Mouse (Mus musculus) midbrain, embryonic 13.5 days (tissue): ENCODE measurements at regions not wholly inside any gene's neighbourhood (a gene's known extent, or its start where the extent isn't known, plus 50 kb on each side); places are given as distances from the start of the nearest gene placed in this dataset.
A peak's percentile ranks its signal among the peaks of the same experiment; 100 is the strongest.

Experiments used
- ATAC-seq: fragments of 200-750 bp; cut with Nextera tagmentation; 2 replicates; pipeline ENCODE4 v1.8.0; 2017; ENCODE audit warnings: mild to moderate bottlenecking, moderate TSS enrichment, moderate library complexity
- H3K27ac ChIP-seq: fragments of 300-500 bp; sonication (generic); 2 replicates; pipeline ENCODE4 v1.5.1; 2015; ENCODE audit warnings: inconsistent platforms, mild to moderate bottlenecking, moderate library complexity
- H3K27me3 ChIP-seq: fragments of 300-500 bp; sonication (generic); 2 replicates; pipeline ENCODE4 v1.6.1; 2015; ENCODE audit warnings: mild to moderate bottlenecking, inconsistent platforms
- H3K36me3 ChIP-seq: fragments of 300-500 bp; sonication (generic); 2 replicates; pipeline ENCODE4 v1.6.1; 2015; ENCODE audit warnings: mild to moderate bottlenecking, inconsistent platforms
- H3K4me1 ChIP-seq: fragments of 300-500 bp; sonication (generic); replicated peaks from 2 replicates; pipeline ENCODE4 v1.6.1; 2015; ENCODE audit warnings: inconsistent platforms
- H3K4me2 ChIP-seq: fragments of 300-500 bp; sonication (generic); replicated peaks from 2 replicates; pipeline ENCODE4 v1.6.1; 2015; ENCODE audit warnings: moderate library complexity, mild to moderate bottlenecking, inconsistent platforms
- H3K4me3 ChIP-seq: fragments of 300-500 bp; sonication (generic); replicated peaks from 2 replicates; pipeline ENCODE4 v1.5.1; 2015; ENCODE audit warnings: mild to moderate bottlenecking, inconsistent platforms
- H3K9ac ChIP-seq: fragments of 300-500 bp; sonication (generic); replicated peaks from 2 replicates; pipeline ENCODE4 v1.6.1; 2015; ENCODE audit warnings: mild to moderate bottlenecking, inconsistent platforms
- H3K9me3 ChIP-seq: fragments of 300-500 bp; sonication (generic); 2 replicates; pipeline ENCODE4 v1.6.1; 2016; ENCODE audit warnings: mild to moderate bottlenecking, inconsistent platforms
- WGBS: fragments of 180-500 bp; shearing (Covaris S2); methylation state at CpG from one replicate; pipeline ENCODE4 v1.1.7; 2015; 5-methylcytosine and 5-hydroxymethylcytosine counted together

GRCm38 (mm10) chr2:133614672-133615071 lies 62.7 kb downstream of the Bmp2 start:
- Histone ChIP-seq H3K4me2 (no peak overlapping the region), H3K9me3 (no peaks in the 10 kb centered on the region), H3K9ac (no peak overlapping the region), H3K36me3 (no peaks in the 10 kb centered on the region), H3K27me3 (no peaks in the 10 kb centered on the region), H3K27ac (no peak overlapping the region), H3K4me1 (no peaks in the 10 kb centered on the region), H3K4me3 (no peak overlapping the region)
- peak; percentile 79; the same call in 1 of the 2 replicates for ATAC-seq
- 26% methylated on average over 4 of the region's 4 CpGs for WGBS

- H3K4me2 ChIP-seq = no peak overlapping the region
- no peaks in the 10 kb centered on the region for H3K27me3 ChIP-seq
- no peak overlapping the region for H3K9ac ChIP-seq
- no peak overlapping the region for H3K27ac ChIP-seq
- H3K9me3 ChIP-seq = no peaks in the 10 kb centered on the region
- H3K4me3 ChIP-seq = no peak overlapping the region
- H3K36me3 ChIP-seq = no peaks in the 10 kb centered on the region
- ATAC-seq = no peak
- no peaks in the 10 kb centered on the region for H3K4me1 ChIP-seq
- WGBS = 82% methylated on average over 3 of the region's 3 CpGs
Measured at GRCm38 (mm10) chr2:133615299-133615698, 63.3 kb downstream of the Bmp2 start.

GRCm38 (mm10) chr2:133617317-133617835 lies 65.4 kb downstream of the Bmp2 start:
- no peaks in the 10 kb centered on the region for H3K27me3 ChIP-seq
- ATAC-seq = no peak
- no peaks in the 10 kb centered on the region for H3K9me3 ChIP-seq

GRCm38 (mm10) chr2:133622523-133622922 lies 70.6 kb downstream of the Bmp2 start:
- Histone ChIP-seq H3K9ac (no peak overlapping the region), H3K36me3 (no peaks in the 10 kb centered on the region), H3K4me2 (no peak overlapping the region), H3K4me3 (no peak overlapping the region), H3K27me3 (no peaks in the 10 kb centered on the region), H3K9me3 (no peaks in the 10 kb centered on the region), H3K4me1 (0 out of 2 replicates have a peak, but pooled peaks cover 2% of the 10 kb centered on the region), H3K27ac (no peak overlapping the region)
- no peak for ATAC-seq
- WGBS = 21% methylated on average over 2 of the region's 2 CpGs

More at GRCm38 (mm10) chr2:133617317-133617835, 65.4 kb downstream of the Bmp2 start:
- WGBS = 91% methylated on average over 3 of the region's 3 CpGs
- no peaks in the 10 kb centered on the region for H3K36me3 ChIP-seq
- 0 out of 2 replicates have a peak, but pooled peaks cover under 1% of the 10 kb centered on the region for H3K4me1 ChIP-seq
- no peak overlapping the region for H3K4me2 ChIP-seq
- H3K4me3 ChIP-seq = no peak overlapping the region
- H3K27ac ChIP-seq = no peak overlapping the region
- H3K9ac ChIP-seq = no peak overlapping the region

- Histone ChIP-seq H3K9me3 (no peaks in the 10 kb centered on the region), H3K4me3 (no peak overlapping the region), H3K9ac (no peak overlapping the region), H3K4me1 (0 out of 2 replicates have a peak, but pooled peaks cover 2% of the 10 kb centered on the region), H3K27ac (no peak overlapping the region), H3K4me2 (no peak overlapping the region), H3K27me3 (no peaks in the 10 kb centered on the region), H3K36me3 (no peaks in the 10 kb centered on the region)
- WGBS = 71% methylated on average over 2 of the region's 2 CpGs
- ATAC-seq = no peak
Measured at GRCm38 (mm10) chr2:133625542-133625941, 73.6 kb downstream of the Bmp2 start.

- no peaks in the 10 kb centered on the region for H3K36me3 ChIP-seq
- no peaks in the 10 kb centered on the region for H3K9me3 ChIP-seq
- no peak for ATAC-seq
- H3K27me3 ChIP-seq = no peaks in the 10 kb centered on the region
- WGBS = 66% methylated on average over 6 of the region's 6 CpGs
- no peak overlapping the region for H3K4me3 ChIP-seq
- no peak overlapping the region for H3K4me2 ChIP-seq
- no peaks in the 10 kb centered on the region for H3K4me1 ChIP-seq
- no peak overlapping the region for H3K9ac ChIP-seq
- no peak overlapping the region for H3K27ac ChIP-seq
Measured at GRCm38 (mm10) chr2:133628874-133629273, 76.9 kb downstream of the Bmp2 start.

GRCm38 (mm10) chr2:133635434-133635833 lies 83.5 kb downstream of the Bmp2 start:
- WGBS = 19% methylated on average over 1 of the region's 1 CpGs
- H3K36me3 ChIP-seq = no peaks in the 10 kb centered on the region
- no peaks in the 10 kb centered on the region for H3K9me3 ChIP-seq
- no peak for ATAC-seq
- no peak overlapping the region for H3K27ac ChIP-seq
- H3K4me3 ChIP-seq = no peak overlapping the region
- H3K27me3 ChIP-seq = no peaks in the 10 kb centered on the region
- no peak overlapping the region for H3K4me2 ChIP-seq
- H3K4me1 ChIP-seq = no peaks in the 10 kb centered on the region
- H3K9ac ChIP-seq = no peak overlapping the region

GRCm38 (mm10) chr2:133649874-133650481 lies 98.0 kb downstream of the Bmp2 start:
- no peak for ATAC-seq
- Histone ChIP-seq H3K9ac (no peak overlapping the region), H3K4me1 (no peaks in the 10 kb centered on the region), H3K4me3 (no peak overlapping the region), H3K9me3 (no peaks in the 10 kb centered on the region), H3K4me2 (no peak overlapping the region), H3K27ac (no peak overlapping the region), H3K27me3 (no peaks in the 10 kb centered on the region), H3K36me3 (no peaks in the 10 kb centered on the region)
- WGBS = 97% methylated on average over 6 of the region's 6 CpGs

- no peak for ATAC-seq
- no peaks in the 10 kb centered on the region for H3K9me3 ChIP-seq
- no peak overlapping the region for H3K4me2 ChIP-seq
- no peak overlapping the region for H3K4me3 ChIP-seq
- no peak overlapping the region for H3K27ac ChIP-seq
- H3K27me3 ChIP-seq = no peaks in the 10 kb centered on the region
- H3K9ac ChIP-seq = no peak overlapping the region
- no peaks in the 10 kb centered on the region for H3K36me3 ChIP-seq
- H3K4me1 ChIP-seq = no peaks in the 10 kb centered on the region
- 86% methylated on average over 9 of the region's 9 CpGs for WGBS
Measured at GRCm38 (mm10) chr2:133666331-133667054, 114.5 kb downstream of the Bmp2 start.

GRCm38 (mm10) chr2:133667055-133667395 lies 115.1 kb downstream of the Bmp2 start:
- ATAC-seq = no peak
- no peaks in the 10 kb centered on the region for H3K27me3 ChIP-seq
- H3K4me3 ChIP-seq = no peak overlapping the region
- no peaks in the 10 kb centered on the region for H3K9me3 ChIP-seq
- no peak overlapping the region for H3K9ac ChIP-seq
- no peak overlapping the region for H3K27ac ChIP-seq
- WGBS = 89% methylated on average over 3 of the region's 3 CpGs
- no peak overlapping the region for H3K4me2 ChIP-seq
- no peaks in the 10 kb centered on the region for H3K4me1 ChIP-seq
- H3K36me3 ChIP-seq = no peaks in the 10 kb centered on the region

- 58% methylated on average over 2 of the region's 2 CpGs for WGBS
- no peak for ATAC-seq
Measured at GRCm38 (mm10) chr2:133669821-133670220, 117.9 kb downstream of the Bmp2 start.

GRCm38 (mm10) chr2:133671528-133671927 lies 119.6 kb downstream of the Bmp2 start:
- 74% methylated on average over 4 of the region's 4 CpGs for WGBS
- H3K4me3 ChIP-seq = no peak overlapping the region
- H3K4me1 ChIP-seq = no peaks in the 10 kb centered on the region
- H3K36me3 ChIP-seq = no peaks in the 10 kb centered on the region
- no peak overlapping the region for H3K27ac ChIP-seq
- H3K9me3 ChIP-seq = no peaks in the 10 kb centered on the region
- no peaks in the 10 kb centered on the region for H3K27me3 ChIP-seq
- H3K9ac ChIP-seq = no peak overlapping the region
- H3K4me2 ChIP-seq = no peak overlapping the region
- no peak for ATAC-seq

More at GRCm38 (mm10) chr2:133669821-133670220, 117.9 kb downstream of the Bmp2 start:
- Histone ChIP-seq H3K4me1 (no peaks in the 10 kb centered on the region), H3K9me3 (no peaks in the 10 kb centered on the region), H3K27me3 (no peaks in the 10 kb centered on the region), H3K4me2 (no peak overlapping the region), H3K36me3 (no peaks in the 10 kb centered on the region), H3K4me3 (no peak overlapping the region), H3K27ac (no peak overlapping the region), H3K9ac (no peak overlapping the region)
